21 mouse cellular contexts compared by ENCODE assay signal in genomic region chr17:34272102-34272501, GRCm38 (mm10). TPM values are rescaled to one million over a fixed set of nuclear protein-coding genes. Genes with fewer than 3 reads are reported as not detected.
"Had no signal": no experiment of that assay in that cellular context is flagged by ENCODE, and none has a peak within 500 bp of the region (broad histone marks: within the 10 kb centered on the region; RNA-seq: fewer than 3 reads in every experiment).

No protein-coding gene starts in this region.

- H3K27ac ChIP-seq: limb, embryonic 12.5 days; limb, embryonic 15.5 days; liver, embryonic 12.5 days; liver, embryonic 15.5 days; midbrain, embryonic 10.5 days; midbrain, embryonic 13.5 days had no signal

- H3K4me1 ChIP-seq: limb, embryonic 12.5 days; limb, embryonic 15.5 days; liver, embryonic 12.5 days; liver, embryonic 15.5 days; megakaryocyte, embryonic 14.5 days; midbrain, embryonic 10.5 days; midbrain, embryonic 13.5 days had no signal

- H3K27me3 ChIP-seq: limb, embryonic 12.5 days; liver, embryonic 15.5 days had no signal

- DNase-seq: kidney, adult 18-20 months; kidney, adult 9 months; kidney, postnatal 25 days; left cerebral cortex, postnatal 4 days; lung, adult 2 months; lung, postnatal 36 days; thymus, postnatal 25 days had no signal

- H3K4me2 ChIP-seq: limb, embryonic 12.5 days; limb, embryonic 15.5 days; liver, embryonic 12.5 days; liver, embryonic 15.5 days; midbrain, embryonic 13.5 days had no signal

- H3K4me3 ChIP-seq: limb, embryonic 12.5 days; limb, embryonic 15.5 days; liver, embryonic 12.5 days; liver, embryonic 15.5 days; megakaryocyte, embryonic 14.5 days; midbrain, embryonic 10.5 days; midbrain, embryonic 13.5 days had no signal

- H3K9ac ChIP-seq: limb, embryonic 12.5 days; limb, embryonic 15.5 days; liver, embryonic 12.5 days; liver, embryonic 15.5 days; midbrain, embryonic 13.5 days had no signal

- H3K36me3 ChIP-seq: limb, embryonic 12.5 days; limb, embryonic 15.5 days; liver, embryonic 12.5 days; liver, embryonic 15.5 days; midbrain, embryonic 10.5 days; midbrain, embryonic 13.5 days had no signal

- H3K9me3 ChIP-seq: limb, embryonic 12.5 days; limb, embryonic 15.5 days; liver, embryonic 12.5 days; liver, embryonic 15.5 days; megakaryocyte, embryonic 14.5 days; midbrain, embryonic 10.5 days; midbrain, embryonic 13.5 days had no signal

- ATAC-seq: liver, embryonic 12.5 days; midbrain, embryonic 13.5 days had no signal

RNA-seq across cellular contexts. Expression of gene H2-Aa, which starts 15.5 kb away (rescaled TPM):
- polyA plus RNA-seq: limb, embryonic 12.5 days; midbrain, embryonic 10.5 days; neural tube, embryonic 11.5 days had no signal

RNA-seq across cellular contexts. Expression of gene H2-Ob, which starts 33.4 kb away (rescaled TPM):
- total RNA-seq: left cerebral cortex, postnatal 4 days had no signal
- polyA plus RNA-seq: limb, embryonic 12.5 days; limb, embryonic 15.5 days; midbrain, embryonic 10.5 days; midbrain, embryonic 13.5 days; neural tube, embryonic 11.5 days; neural tube, embryonic 14.5 days had no signal

RNA-seq across cellular contexts. Expression of gene H2-Eb2, which starts 53.4 kb away (rescaled TPM):
- total RNA-seq: layer of hippocampus, adult 8-10 months; layer of hippocampus, postnatal 14 days; left cerebral cortex, adult 8-10 months; left cerebral cortex, postnatal 14 days; left cerebral cortex, postnatal 4 days had no signal
- polyA plus RNA-seq: limb, embryonic 15.5 days; liver, embryonic 12.5 days; liver, embryonic 15.5 days; midbrain, embryonic 10.5 days; midbrain, embryonic 13.5 days; neural tube, embryonic 11.5 days; stomach, embryonic 14.5 days had no signal
